Mouse (Mus musculus): Measurements from ENCODE around the gene Gm44579.

Gene Gm44579

GRCm38 (mm10) chr15:98167645-98168621 is 52.8 kb downstream of the Gm44579 start:
- DNase-seq: peak; percentile 96

DNA sequence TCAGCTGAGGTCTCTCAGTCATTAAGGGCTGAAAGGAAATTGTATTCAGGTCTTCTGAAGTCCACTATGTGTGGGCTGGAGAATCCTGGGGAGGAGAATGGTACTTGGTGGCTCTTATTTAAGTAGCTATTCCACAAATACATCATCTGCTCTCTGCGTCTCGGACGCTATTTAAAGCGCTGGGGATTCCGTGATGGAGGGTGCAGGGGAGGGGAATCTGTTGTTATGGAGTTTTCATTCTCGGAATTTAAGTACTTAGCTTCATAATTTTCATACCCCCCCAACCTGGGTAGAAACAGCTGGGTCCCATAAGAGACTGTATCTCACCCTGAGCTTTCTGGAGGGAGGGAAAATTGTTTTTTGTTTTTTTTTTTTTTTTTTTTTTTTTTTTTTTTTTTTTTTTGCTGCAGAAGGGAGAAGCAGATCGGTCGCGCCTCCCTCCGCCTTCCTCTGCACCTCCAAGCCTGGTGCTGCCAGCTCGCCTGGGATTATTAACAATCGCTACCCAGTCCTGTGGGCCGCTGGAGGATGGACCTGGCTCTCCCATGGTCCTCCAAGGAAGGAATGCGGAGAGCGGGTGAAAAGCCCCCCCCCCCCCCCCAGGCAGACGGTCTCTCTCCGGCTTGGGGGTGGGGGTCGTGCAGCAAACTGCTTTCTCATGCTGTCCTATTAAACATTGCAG is 53.7 kb downstream of the Gm44579 start, which contains the start of gene Ccdc184:
TSS of gene Ccdc184 (plus strand) at position 196 of the 682 bp plus-strand sequence.
- no peak for DNase-seq

GRCm38 (mm10) chr15:98165525-98165924 is 55.3 kb downstream of the Gm44579 start, which contains the start of gene Asb8:
TSS of gene Asb8 (minus strand) at chr15:98165625.
- DNase-seq: no peak

- DNase-seq: no peak
These were observed 58.2 kb downstream of the Gm44579 start for GRCm38 (mm10) chr15:98162561-98162960.

DNA sequence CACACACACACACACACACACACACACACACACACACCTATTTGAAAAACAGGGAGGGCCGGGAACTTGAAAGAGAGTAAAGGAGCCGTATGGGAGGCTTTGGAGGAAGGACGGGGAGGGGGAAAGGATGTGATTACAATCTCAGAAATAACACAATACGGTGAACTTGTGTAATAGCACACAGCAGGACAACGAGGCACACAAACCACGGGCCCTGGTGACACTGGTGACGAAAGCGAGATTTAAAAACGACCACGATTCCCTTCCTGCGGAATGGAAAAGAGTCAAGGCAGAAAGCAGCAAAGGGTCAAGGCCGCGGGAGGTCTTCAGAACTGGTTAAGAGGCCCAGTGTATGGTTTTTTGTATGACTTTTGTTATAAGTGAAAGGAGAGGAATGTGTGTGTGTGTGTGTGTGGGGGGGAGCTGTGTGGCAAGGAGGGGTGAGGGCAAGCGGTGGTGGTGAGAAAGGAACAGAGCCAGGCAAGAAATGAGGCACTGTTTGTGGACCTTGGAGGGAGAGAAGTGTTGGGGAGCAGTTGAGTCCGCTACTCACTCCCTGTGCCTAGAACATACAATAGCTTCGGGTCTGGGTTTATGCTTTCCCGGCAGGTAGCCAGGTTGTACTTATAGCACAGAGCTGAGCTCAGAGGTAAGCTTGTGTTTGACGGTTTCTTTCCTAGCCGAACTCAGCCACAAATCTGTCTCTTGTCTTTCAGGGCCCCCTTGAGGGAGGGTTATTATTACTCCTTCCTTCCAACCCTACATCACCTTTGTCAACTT is 59.6 kb downstream of the Gm44579 start:
- DNase-seq: no peak

- DNase-seq: no peak
These were observed 63.5 kb downstream of the Gm44579 start for GRCm38 (mm10) chr15:98157253-98157652.

DNA sequence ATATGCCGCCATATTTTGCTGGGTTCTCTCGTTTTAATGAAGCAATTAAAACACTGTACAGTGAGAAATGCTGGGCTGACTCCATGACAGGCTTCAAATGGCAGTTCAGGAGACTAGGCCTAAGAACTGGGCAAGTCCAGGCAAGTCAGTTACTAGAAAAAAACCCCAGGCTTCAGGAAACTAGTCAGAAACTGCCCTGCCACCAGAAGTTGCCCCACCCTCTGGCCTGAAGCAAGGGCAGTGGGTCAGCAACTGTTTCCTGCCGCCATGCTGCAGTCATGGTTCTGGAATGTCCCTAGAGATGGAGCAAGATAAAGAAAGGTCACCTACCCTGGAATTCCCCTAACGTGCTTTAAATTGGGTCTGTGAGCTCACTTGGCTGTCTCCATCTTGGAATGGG is 64.8 kb downstream of the Gm44579 start:
- no peak for DNase-seq

- DNase-seq: no peak
These were observed 65.5 kb downstream of the Gm44579 start for GRCm38 (mm10) chr15:98155272-98155671.

DNA sequence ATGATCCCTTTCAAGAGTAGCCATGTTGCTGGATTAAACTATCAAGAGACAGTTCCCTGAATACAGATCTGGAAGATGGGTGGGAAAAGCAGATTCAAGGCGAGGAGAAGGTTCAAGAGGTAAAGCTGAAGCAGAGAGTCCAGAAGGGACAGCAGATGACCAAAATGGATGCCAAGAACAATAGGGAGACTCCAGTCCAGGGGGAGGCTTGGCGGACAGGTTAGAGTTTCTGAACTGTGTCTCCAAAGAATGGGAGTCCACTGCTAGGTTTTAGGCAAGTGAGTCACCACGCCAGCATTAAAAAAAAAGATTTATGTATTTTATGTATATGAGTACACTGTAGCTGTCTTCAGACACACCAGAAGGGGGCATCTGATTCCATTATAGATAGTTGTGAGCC is 66.1 kb downstream of the Gm44579 start:
- no peak for DNase-seq

GRCm38 (mm10) chr15:98154146-98154545 is 66.6 kb downstream of the Gm44579 start:
- DNase-seq: no peak

DNA sequence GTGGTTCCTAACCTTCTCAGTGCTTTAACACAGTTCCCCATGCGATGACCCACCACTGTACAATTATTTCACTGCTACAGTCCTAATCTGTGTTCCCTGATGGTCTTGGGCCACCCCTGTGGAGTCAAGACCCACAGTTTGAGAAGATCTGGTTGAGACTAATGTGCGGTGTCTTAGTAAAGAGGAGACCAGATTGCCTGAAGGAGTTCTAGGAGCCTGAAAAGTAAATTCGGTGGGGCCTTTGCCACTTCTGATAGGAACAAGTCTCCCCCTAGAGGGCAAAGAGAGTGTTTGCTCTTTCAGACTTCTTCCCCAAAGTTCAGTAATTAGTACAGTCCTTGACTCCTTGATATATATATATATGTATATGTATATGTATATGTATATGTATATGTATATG is 67.2 kb downstream of the Gm44579 start:
- DNase-seq: peak; percentile 72

GRCm38 (mm10) chr15:98152916-98153315 is 67.9 kb downstream of the Gm44579 start:
- DNase-seq: no peak

DNA sequence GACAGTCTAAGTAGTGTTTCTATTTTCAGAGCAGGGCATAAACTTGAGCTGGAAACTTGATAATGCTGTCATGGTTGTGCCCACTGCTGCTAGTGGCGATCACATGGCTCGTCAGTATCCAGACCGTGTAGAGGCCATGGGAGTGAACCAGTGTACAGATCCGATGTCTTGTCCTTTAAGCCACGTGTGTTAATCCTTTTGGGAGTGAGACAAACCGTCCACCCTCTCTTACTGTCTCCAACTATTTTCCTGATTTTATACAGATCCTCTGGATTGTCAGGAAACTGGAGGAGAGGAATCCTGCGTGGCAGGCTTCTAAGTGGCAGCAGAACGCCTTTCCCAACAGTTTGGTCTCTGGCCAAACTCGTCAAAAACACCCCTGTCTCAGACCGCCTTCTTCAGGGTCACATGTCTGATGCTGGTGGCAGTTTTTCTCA is 71.6 kb downstream of the Gm44579 start:
- no peak for DNase-seq

DNA sequence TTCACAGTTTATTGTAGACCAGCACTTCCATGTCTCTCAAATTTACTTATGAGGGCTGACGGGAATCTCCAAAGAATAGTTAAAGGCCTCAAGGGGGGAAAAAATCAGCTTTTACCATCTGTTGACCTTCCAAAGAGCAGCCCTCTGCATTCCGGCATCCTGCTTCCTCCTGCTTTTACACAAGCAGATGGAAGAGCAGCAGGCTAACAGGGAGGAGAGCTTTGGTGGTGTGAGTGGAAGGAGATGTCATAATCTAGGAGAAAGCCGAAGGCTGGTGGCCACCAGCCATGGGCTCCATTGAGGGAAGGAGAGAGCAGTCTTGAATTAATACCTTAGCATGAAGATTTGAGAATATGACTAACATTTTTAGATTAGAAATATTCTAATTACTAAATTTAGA is 72.4 kb downstream of the Gm44579 start:
- no peak for DNase-seq

DNA sequence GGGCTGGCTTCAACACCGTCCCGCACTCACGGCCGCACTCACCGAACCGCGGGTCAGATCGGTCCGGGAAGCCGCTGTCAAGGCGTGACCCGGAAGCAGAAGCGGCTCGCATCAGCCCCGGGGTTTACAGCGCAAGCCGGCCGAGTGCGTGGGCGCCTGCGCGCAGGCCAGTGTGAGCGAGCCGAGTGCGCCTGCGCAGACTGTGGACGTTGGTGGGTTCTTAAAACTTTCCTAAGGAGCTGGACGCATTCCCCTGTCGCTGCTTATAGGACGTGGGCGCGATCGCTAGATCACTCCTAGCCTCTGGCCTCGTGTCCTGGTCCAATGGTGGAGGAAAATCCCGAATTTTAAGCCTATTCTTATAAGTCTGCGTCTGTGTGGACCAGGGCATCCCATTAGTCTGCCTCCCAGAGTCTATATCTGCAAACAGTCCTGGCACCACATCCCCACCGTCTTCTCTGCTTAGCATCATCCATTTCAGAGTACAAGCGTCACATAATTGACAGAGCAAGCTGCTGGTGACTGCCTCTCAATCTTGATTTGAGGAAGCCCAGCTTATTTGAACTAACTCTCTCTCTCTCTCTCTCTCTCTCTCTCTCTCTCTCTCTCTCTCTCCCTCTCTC is 75.1 kb downstream of the Gm44579 start:
- DNase-seq: peak; percentile 95

DNA sequence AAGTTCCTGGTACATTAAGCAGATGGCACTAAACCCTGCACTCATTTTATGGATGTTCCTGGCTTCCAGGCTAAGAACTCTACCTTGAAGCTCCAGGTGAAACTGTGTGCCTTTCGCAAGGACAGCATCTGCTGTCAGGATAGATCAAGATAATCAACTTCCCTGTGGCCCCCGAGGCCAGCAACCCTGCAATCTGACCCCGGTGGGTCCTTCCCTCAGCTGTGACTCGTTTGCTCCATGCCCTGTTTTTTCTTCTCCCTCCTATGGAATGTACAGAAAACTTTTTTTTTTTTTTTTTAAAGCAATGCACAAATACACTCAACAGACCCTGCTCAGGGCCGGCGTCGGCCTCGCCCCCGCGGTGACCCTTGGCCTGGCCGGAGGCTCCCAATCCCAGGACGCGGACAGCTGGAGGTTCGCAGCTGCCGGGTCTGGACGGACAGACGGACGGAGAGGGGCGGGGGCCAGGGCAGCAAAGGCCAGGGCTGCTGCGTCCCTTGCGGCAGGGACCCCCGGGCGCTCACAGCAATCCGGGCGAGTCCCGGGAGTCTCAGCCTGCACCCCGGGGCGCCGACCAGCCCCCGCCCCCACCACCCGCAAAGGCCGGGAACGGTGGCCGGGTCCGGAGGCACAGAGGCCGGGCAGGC is 75.8 kb downstream of the Gm44579 start:
- no peak for DNase-seq

GRCm38 (mm10) chr15:98142515-98142914 is 78.3 kb downstream of the Gm44579 start:
- no peak for DNase-seq

- DNase-seq: no peak
These were observed 80.0 kb downstream of the Gm44579 start for GRCm38 (mm10) chr15:98140809-98141208.

DNA sequence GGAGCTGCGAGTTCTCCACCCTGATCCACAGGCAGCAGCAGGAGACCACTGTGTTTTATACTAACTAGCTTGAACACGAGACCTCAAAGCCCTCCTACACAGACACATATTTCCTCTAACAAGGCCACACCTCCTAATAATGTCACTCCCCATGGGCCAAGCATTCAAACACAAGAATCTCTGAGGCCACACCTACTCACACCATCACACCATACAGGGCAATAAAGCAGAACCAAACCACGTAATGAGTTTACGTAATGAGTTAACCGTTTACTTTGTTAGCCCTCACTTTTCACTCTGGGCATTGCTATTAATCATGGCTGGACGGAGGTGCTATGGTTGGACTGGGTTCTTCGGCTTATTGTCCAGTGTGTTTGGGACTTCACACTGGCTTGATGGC is 81.0 kb downstream of the Gm44579 start:
- no peak for DNase-seq

- DNase-seq: no peak
These were observed 83.9 kb downstream of the Gm44579 start for GRCm38 (mm10) chr15:98136871-98137270.
